Mouse (Mus musculus) olfactory bulb, adult 2 months (tissue): ENCODE results near the gene Rsad1.

Source experiments
- CTCF ChIP-seq: fragments of 200-500 bp; IDR thresholded peaks from 2 replicates; pipeline ENCODE4 v1.5.1; 2012; ENCODE audit warnings: low read depth, mild to moderate bottlenecking, low read length, moderate library complexity; ENCODE audit not compliant: insufficient read depth
- POLR2A ChIP-seq: fragments of 200-500 bp; IDR thresholded peaks from 2 replicates; pipeline ENCODE4 v1.6.1; 2012; ENCODE audit warnings: mild to moderate bottlenecking, low read depth, low read length, moderate library complexity; ENCODE audit not compliant: insufficient read depth

DNA sequence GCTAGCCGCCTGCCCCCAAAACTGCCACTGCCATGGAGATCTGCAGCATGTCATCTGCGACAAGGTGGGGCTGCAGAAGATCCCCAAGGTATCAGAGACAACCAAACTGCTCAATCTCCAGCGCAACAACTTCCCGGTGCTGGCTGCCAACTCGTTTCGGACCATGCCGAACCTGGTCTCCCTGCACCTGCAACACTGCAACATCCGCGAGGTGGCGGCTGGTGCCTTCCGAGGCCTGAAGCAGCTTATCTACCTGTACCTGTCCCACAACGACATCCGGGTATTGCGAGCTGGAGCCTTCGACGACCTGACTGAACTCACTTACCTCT, 16.1 kb upstream of the Rsad1 start:
- TF ChIP-seq POLR2A (no peak), CTCF (no peak)
